Mouse (Mus musculus) c-Kit-positive CD71-positive TER-119-negative erythroid progenitor cells, embryonic 14.5 days (primary cell): ENCODE data around the gene Wfikkn1.

Source experiments
- DNase-seq: peaks from one replicate; pipeline ENCODE4 v3.0.0-alpha.2; 2013; ENCODE audit warnings: low read depth

Gene Wfikkn1

GRCm38 (mm10) chr17:25880196-25880910, at the start of gene Wfikkn1:
Wfikkn1 (minus strand) TSS chr17:25880858.
- no peak for DNase-seq

DNA sequence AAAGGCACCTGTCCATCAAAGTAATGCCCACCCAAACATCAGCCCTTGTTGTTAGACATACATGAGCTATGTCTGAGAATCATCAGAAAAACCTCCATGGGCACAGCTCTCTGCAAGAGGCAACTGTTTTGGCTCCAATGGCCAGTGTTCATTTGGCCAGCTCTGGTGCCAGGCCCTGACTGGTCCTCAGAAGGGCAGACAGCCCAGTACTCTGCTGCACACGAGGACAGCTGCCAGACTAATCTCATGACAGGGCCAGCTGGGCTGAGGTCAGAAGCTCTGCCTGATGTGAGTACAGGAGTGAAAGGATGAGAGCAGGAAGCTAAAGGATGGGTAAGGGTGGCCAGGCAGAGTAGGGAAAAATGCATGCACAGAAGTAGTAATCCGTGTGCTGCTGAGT, 44.7 kb upstream of the Wfikkn1 start:
- DNase-seq, result no peak

- DNase-seq, result no peak
Measured at GRCm38 (mm10) chr17:25922120-25922519, 41.5 kb upstream of the Wfikkn1 start.

DNA sequence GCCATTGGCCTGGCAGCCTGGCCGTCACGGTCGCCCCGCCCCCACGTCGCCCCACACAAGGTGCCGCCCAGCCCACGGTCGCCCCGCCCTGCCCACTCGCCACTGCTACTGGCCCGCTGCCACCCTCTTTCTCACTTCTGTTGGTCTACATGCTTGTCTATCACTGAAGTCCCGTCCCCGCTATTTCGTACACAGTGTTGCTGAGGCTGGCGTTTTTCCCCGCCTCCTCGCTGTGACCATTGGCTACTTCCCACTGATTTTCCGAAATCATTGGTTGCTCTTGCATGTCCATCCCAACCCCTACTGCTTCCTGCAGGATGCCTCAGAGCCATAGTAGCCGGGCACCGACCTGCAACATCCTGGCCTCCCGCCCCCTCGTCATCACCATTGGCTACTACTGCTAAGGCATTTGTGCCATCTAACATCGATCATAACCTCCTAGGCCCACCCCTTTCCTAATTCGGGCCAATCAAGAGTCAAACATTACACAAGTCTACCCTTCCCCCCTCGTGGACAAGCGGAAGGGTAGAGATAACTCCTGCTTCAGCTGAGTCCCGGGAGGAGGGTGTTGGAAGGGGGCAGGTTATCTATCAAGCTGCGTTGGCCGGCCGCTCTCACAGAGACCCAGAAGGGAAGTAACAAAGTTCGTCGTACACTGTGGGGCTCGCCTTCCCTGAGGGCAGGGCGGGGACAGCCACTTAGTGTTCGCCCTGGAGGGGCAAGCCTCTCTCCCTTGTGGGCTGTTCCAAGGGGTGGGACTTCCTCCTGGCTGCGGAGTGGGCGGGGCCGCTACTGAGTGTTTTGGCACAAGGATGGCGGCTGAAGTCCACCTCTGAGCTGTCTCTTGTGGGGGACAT, 39.4 kb upstream of the Wfikkn1 start:
- peak; percentile 98 for DNase-seq

GRCm38 (mm10) chr17:25919144-25919785, 38.6 kb upstream of the Wfikkn1 start, which contains the start of gene Rab40c:
Rab40c (minus strand) TSS chr17:25919727.
- peak; percentile 53 for DNase-seq

- DNase-seq, result no peak
Measured at GRCm38 (mm10) chr17:25918037-25918750, 37.5 kb upstream of the Wfikkn1 start.

DNA sequence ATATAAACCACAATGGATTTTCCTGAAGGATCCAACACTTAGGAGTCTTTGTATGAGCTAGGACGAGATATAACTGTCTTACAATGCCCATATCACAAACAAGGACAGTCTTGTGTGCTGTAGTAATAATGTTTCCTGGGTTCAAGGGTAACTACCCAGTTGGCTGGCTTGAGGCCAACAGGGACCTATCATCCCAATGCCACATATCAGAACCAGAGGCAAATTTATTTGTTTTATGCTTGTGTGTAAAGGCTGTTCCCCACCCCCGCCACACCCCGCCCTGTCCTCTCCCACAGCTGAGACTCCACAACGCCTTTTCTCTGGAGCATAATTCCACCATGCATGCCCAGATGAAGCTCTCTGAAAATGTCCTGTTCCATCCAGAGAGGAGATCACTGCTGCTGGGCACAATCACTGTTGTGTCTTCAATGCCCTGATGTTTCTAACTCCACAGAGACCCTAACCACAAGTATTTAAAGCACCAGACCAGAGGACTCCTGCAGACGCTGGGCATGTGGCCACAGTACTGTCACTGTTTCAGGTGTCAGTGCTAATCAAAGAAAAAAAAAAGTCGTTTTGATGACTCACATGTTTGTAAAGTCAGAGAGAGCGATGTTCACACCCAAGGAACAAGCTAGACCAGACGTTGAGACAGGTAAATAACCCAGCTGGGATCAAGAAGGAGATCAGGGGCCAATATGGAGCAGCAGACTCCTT, 36.4 kb upstream of the Wfikkn1 start:
- no peak for DNase-seq

DNA sequence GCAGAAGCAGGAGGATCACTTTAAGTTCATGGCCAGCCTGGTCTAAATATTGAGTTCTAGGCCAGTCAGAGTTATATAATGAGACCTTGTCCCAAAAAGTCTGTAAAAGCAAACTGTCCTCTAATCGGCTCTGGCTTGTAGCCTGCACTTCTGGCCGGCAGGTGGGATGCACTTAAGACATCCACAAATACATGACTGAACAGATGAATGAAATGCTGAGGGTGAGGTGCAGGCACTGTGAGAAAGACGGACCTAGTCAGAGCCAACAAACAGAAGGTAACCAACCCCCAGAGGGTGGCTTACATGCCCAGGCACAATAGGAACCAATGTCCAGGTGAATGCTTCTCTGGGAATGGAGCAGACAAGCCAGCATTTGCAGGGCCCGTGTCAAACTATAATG, 33.6 kb upstream of the Wfikkn1 start:
- no peak for DNase-seq

- no peak for DNase-seq
Measured at GRCm38 (mm10) chr17:25913877-25914275, 33.2 kb upstream of the Wfikkn1 start.

DNA sequence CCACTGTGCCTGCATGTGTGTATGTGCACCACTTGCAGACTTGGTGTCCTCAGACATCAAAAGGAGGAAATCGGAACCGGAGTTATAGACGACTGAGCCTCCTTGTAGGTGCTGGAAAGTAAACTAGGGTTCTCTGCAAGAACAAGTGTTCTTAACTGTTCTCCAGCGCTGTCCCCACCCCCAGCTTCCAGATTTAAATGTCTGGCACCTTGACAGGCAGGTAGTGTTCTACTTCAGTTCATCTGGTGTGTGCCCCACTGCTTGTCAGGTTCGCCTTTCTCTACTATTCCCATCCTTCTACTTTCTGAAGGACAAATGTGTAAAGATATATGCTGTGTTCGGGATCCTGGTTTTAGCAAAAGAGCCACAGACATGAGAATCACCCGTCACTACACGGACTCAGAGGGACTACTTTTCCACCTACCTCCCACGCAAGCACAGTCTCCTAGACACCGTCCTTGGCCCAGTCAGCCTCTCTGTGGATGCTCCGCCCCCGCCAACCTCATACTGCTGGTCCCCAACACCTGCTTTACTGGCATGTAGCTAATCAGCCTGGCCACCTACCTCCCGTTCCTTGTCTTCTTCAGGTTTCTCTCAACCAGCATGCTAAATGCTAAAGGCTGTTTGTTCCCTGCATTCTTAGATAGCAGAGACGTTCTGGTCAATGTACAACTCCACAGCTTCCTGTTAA, 32.7 kb upstream of the Wfikkn1 start:
- no peak for DNase-seq

DNA sequence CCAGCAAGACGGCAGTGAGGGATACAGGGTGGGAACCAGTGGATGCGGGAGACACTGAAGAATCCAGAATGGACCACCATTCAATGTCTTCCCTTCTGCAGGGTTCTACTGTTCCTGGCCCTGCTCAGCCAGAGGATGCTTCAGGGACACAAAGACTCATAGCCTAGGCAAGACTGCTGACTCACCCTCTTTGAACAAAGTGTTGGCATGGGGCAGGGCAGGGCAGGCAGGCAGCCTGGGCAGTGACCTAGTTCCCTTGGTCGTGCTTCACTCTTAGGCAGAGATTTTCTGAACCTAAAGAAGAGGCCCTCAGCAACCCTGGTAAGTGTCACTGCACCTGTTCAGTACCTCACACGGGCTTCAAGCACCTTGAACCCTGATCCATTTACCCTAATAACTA, 31.2 kb upstream of the Wfikkn1 start:
- no peak for DNase-seq

GRCm38 (mm10) chr17:25907640-25908039, 27.0 kb upstream of the Wfikkn1 start:
- DNase-seq, result no peak

- no peak for DNase-seq
Measured at GRCm38 (mm10) chr17:25903061-25903460, 22.4 kb upstream of the Wfikkn1 start.

DNA sequence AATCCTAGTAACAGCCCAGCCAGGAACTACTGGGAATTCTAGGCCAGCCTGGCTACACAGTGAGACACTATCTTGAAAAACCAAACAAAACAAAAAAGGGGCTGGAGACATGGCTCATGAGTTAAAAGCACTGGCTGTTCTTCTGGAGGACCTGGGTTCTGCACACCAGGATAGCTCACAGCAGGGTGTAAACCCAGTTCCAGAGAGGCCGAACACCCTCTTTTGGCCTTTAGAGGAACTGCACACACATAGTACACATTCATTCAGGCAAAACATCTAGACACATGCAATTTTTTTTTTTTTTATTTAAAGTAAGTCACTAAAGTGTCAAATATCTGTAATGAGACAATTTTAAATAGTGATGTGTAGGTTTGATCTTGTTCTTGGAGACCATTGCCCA, 19.5 kb upstream of the Wfikkn1 start:
- DNase-seq, result no peak

GRCm38 (mm10) chr17:25895891-25896290, 15.2 kb upstream of the Wfikkn1 start:
- DNase-seq, result no peak

- no peak for DNase-seq
Measured at GRCm38 (mm10) chr17:25895415-25895814, 14.8 kb upstream of the Wfikkn1 start.

DNA sequence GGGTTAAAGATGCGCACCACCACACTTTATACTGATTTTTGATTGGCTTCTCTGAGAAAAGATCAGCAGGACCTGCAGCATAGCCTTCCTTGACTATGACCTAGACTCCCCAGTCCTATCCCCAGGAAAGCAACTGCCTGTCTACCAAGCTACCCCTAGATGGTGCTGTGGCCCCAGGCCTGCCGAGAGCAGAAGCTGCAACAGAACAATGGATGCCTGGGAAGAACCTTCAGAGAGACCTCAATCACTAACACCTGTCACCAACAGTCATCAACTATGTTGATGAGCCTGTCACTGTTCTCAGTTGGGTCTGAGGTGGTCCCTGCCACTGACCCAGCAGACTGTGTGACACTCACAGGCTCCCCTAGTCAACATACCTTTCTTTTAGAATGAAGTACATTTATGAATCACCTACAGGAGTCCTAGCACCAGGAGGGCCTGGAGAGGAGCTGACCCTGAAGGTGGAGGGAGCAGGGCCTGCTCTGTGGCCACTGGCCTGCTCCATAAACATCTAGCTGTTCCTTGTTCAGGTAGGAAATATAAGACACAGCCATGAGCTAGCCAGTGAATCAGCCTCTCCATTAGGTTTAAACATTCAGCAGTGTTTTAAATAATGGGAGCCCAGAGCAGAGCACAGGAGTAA, 13.4 kb upstream of the Wfikkn1 start:
- DNase-seq, result no peak

DNA sequence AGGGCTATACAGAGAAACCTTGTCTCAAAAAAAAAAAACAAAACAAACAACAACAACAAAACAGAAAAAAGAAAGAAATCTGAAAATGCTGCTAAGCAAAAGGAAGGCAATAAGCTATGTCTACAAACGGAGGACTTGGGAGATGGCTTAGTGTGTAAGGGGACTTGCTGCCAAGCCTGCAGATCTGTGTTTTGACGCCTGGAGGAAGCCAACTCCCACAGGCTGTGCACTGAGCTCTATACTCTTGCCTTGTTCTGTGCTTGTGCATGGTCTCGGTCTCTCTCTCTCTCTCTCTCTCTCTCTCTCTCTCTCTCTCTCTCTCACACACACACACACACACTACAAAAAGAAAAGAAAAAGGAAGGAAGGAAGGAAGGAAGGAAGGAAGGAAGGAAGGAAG, 8.2 kb upstream of the Wfikkn1 start:
- no peak for DNase-seq

- DNase-seq, result no peak
Measured at GRCm38 (mm10) chr17:25887467-25887866, 6.8 kb upstream of the Wfikkn1 start.

GRCm38 (mm10) chr17:25886806-25887205, 6.1 kb upstream of the Wfikkn1 start:
- DNase-seq, result no peak
